Comparison of ENCODE assay signal across 11 mouse cellular contexts in genomic region chr4:107348529-107349310, GRCm38 (mm10). TPM values are rescaled to one million over a fixed set of nuclear protein-coding genes. Genes with fewer than 3 reads are reported as not detected.
DNase-seq lines count a peak whose midpoint lies in the region; ATAC-seq and TF ChIP-seq lines count a peak whose summit lies in the region.
"Had no signal": no experiment of that assay in that cellular context is flagged by ENCODE, and none has a peak within 500 bp of the region (broad histone marks: within the 10 kb centered on the region; RNA-seq: fewer than 3 reads in every experiment).

No protein-coding gene starts in this region.

- H3K4me1 ChIP-seq in forebrain, postnatal 0 days (ENCODE audit: insufficient read depth): no peaks in the 10 kb centered on the region
- no peaks in the 10 kb centered on the region for H3K4me1 ChIP-seq in forebrain, embryonic 16.5 days (replicated peaks; ENCODE audit: control insufficient read depth, insufficient read depth, low read length)
- peaks cover 3% of the 10 kb centered on the region for H3K4me1 ChIP-seq in neural tube, embryonic 11.5 days (ENCODE audit: control insufficient read depth, insufficient read depth, low read length)
- peaks cover 12% of the 10 kb centered on the region; the same call in 1 of the 2 replicates for H3K4me1 ChIP-seq in lung, embryonic 15.5 days
- H3K4me1 ChIP-seq in neural tube, embryonic 15.5 days: peaks cover 20% of the 10 kb centered on the region

- peak; percentile 5 for DNase-seq in forebrain, postnatal 0 days
- peak; percentile 22 for DNase-seq in neural tube, embryonic 11.5 days (ENCODE audit: low spot score)
- no peak for DNase-seq in neural tube, embryonic 10.5 days (ENCODE audit: extremely low spot score, low spot score)
- no peak for DNase-seq in adrenal gland, postnatal 36 days

- no peak overlapping the region for H3K27ac ChIP-seq in forebrain, postnatal 0 days (ENCODE audit: low read depth, low read length)
- H3K27ac ChIP-seq in forebrain, embryonic 16.5 days (ENCODE audit: low read length): no peak overlapping the region
- no peak overlapping the region for H3K27ac ChIP-seq in neural tube, embryonic 11.5 days (ENCODE audit: low read depth, low read length)
- peak overlapping the region; percentile 57 for H3K27ac ChIP-seq in lung, embryonic 15.5 days
- H3K27ac ChIP-seq in neural tube, embryonic 15.5 days (replicated peaks): peak overlapping the region; percentile 51
- H3K27ac ChIP-seq: macrophage had no signal

- no peak overlapping the region for H3K9ac ChIP-seq in forebrain, postnatal 0 days
- no peak overlapping the region for H3K9ac ChIP-seq in forebrain, embryonic 16.5 days (replicated peaks; ENCODE audit: low read depth, low read length)
- H3K9ac ChIP-seq in neural tube, embryonic 11.5 days (ENCODE audit: low read length): no peak overlapping the region
- no peak overlapping the region for H3K9ac ChIP-seq in lung, embryonic 15.5 days
- no peak overlapping the region for H3K9ac ChIP-seq in neural tube, embryonic 15.5 days (replicated peaks)

- H3K27me3 ChIP-seq in forebrain, postnatal 0 days (ENCODE audit: insufficient read depth, low read length): no peaks in the 10 kb centered on the region
- H3K27me3 ChIP-seq in forebrain, embryonic 16.5 days (replicated peaks; ENCODE audit: control insufficient read depth, insufficient read depth, low read length): no peaks in the 10 kb centered on the region
- H3K27me3 ChIP-seq in neural tube, embryonic 11.5 days (ENCODE audit: control insufficient read depth, insufficient read depth, low read length): no peaks in the 10 kb centered on the region
- no peaks in the 10 kb centered on the region for H3K27me3 ChIP-seq in lung, embryonic 15.5 days
- no peaks in the 10 kb centered on the region for H3K27me3 ChIP-seq in neural tube, embryonic 15.5 days (replicated peaks)

- peaks cover 16% of the 10 kb centered on the region for H3K36me3 ChIP-seq in forebrain, postnatal 0 days (ENCODE audit: insufficient read depth)
- peaks cover 2% of the 10 kb centered on the region for H3K36me3 ChIP-seq in forebrain, embryonic 16.5 days (ENCODE audit: control insufficient read depth, insufficient read depth)
- H3K36me3 ChIP-seq in neural tube, embryonic 11.5 days (ENCODE audit: control insufficient read depth, insufficient read depth, low read length): peaks cover 3% of the 10 kb centered on the region; the same call in 1 of the 2 replicates
- no peaks in the 10 kb centered on the region; the same call in 1 of the 2 replicates for H3K36me3 ChIP-seq in lung, embryonic 15.5 days
- H3K36me3 ChIP-seq in neural tube, embryonic 15.5 days: peaks cover 29% of the 10 kb centered on the region

- no peak overlapping the region for H3K4me3 ChIP-seq in forebrain, postnatal 0 days (ENCODE audit: low read depth, low read length)
- no peak overlapping the region for H3K4me3 ChIP-seq in forebrain, embryonic 16.5 days (replicated peaks; ENCODE audit: low read length)
- no peak overlapping the region for H3K4me3 ChIP-seq in neural tube, embryonic 11.5 days (ENCODE audit: low read depth, low read length)
- H3K4me3 ChIP-seq in lung, embryonic 15.5 days: no peak overlapping the region
- H3K4me3 ChIP-seq in neural tube, embryonic 15.5 days (replicated peaks): no peak overlapping the region

- ATAC-seq in forebrain, postnatal 0 days: no peak; the same call in 1 of the 2 replicates
- no peak for ATAC-seq in forebrain, embryonic 16.5 days
- no peak for ATAC-seq in neural tube, embryonic 11.5 days (ENCODE audit: insufficient read depth, low FRiP score, low TSS enrichment)
- ATAC-seq in lung, embryonic 15.5 days (ENCODE audit: borderline replicate concordance, extremely low read depth, low FRiP score, low TSS enrichment): peak; percentile 75; the same call in 1 of the 2 replicates
- ATAC-seq in neural tube, embryonic 15.5 days (ENCODE audit: low FRiP score): peak; percentile 46
- no peak for ATAC-seq in cerebellum, adult (ENCODE audit: insufficient number of reproducible peaks, low FRiP score, low TSS enrichment)

- no peak overlapping the region for H3K4me2 ChIP-seq in forebrain, postnatal 0 days (ENCODE audit: low read depth)
- H3K4me2 ChIP-seq in forebrain, embryonic 16.5 days (ENCODE audit: low read length): no peak overlapping the region
- H3K4me2 ChIP-seq in neural tube, embryonic 11.5 days (ENCODE audit: low read depth): no peak overlapping the region
- H3K4me2 ChIP-seq in lung, embryonic 15.5 days: peak overlapping the region; percentile 22; the same call in 1 of the 2 replicates
- no peak overlapping the region for H3K4me2 ChIP-seq in neural tube, embryonic 15.5 days

- no peak for TF ChIP-seq CTCF in forebrain, postnatal 0 days (IDR thresholded peaks at IDR 0.05; ENCODE audit: low read depth)

- no peaks in the 10 kb centered on the region for H3K9me3 ChIP-seq in forebrain, postnatal 0 days (ENCODE audit: low read length)
- no peaks in the 10 kb centered on the region for H3K9me3 ChIP-seq in forebrain, embryonic 16.5 days (ENCODE audit: control insufficient read depth, low read length)
- H3K9me3 ChIP-seq in neural tube, embryonic 11.5 days (ENCODE audit: control insufficient read depth, low read length): no peaks in the 10 kb centered on the region
- H3K9me3 ChIP-seq in lung, embryonic 15.5 days: no peaks in the 10 kb centered on the region
- no peaks in the 10 kb centered on the region for H3K9me3 ChIP-seq in neural tube, embryonic 15.5 days (replicated peaks)

- 77% methylated on average over 20 of the region's 20 CpGs for WGBS in forebrain, postnatal 0 days
- 78% methylated on average over 20 of the region's 20 CpGs for WGBS in forebrain, embryonic 16.5 days
- 78% methylated on average over 20 of the region's 20 CpGs for WGBS in neural tube, embryonic 11.5 days
- WGBS in lung, embryonic 15.5 days: 58% methylated on average over 20 of the region's 20 CpGs
- WGBS in neural tube, embryonic 15.5 days: 52% methylated on average over 20 of the region's 20 CpGs

RNA-seq across cellular contexts. Expression of gene Ndc1, which starts 18.9 kb away (rescaled TPM):
- 23.6 and 30.4 TPM in 2 replicates for total RNA-seq in forebrain, postnatal 0 days (2014; rRNA removed)
- polyA plus RNA-seq in forebrain, postnatal 0 days (2015; fragmentation: Nextera tagmentation; extraction: Ambion mirVana): 14.3 and 18.7 TPM in 2 replicates
- polyA plus RNA-seq in forebrain, embryonic 16.5 days (2015; fragmentation: Nextera tagmentation; extraction: Ambion mirVana): 19.9 and 21.9 TPM in 2 replicates
- 47.7 and 48.8 TPM in 2 replicates for polyA plus RNA-seq in neural tube, embryonic 11.5 days (2014; fragmentation: Nextera tagmentation; extraction: Ambion mirVana)
- polyA plus RNA-seq in lung, embryonic 15.5 days (2015; fragmentation: Nextera tagmentation; extraction: Ambion mirVana): 37.6 TPM in 2 replicates
- 17.1 and 20.5 TPM in 2 replicates for polyA plus RNA-seq in neural tube, embryonic 15.5 days (2015; fragmentation: Nextera tagmentation; extraction: Ambion mirVana)
- 10 to 100 TPM in 1 of 2 experiments, 1 to 10 TPM in 1; 9.5 to 12.4 TPM for total RNA-seq in adrenal gland, postnatal 36 days (2021)

RNA-seq across cellular contexts. Expression of gene Yipf1, which starts 34.6 kb away (rescaled TPM):
- total RNA-seq in forebrain, postnatal 0 days (2014; rRNA removed): 47.6 and 65.3 TPM in 2 replicates
- 60.2 and 61.5 TPM in 2 replicates for polyA plus RNA-seq in forebrain, postnatal 0 days (2015; fragmentation: Nextera tagmentation; extraction: Ambion mirVana)
- polyA plus RNA-seq in forebrain, embryonic 16.5 days (2015; fragmentation: Nextera tagmentation; extraction: Ambion mirVana): 52.0 and 55.4 TPM in 2 replicates
- polyA plus RNA-seq in neural tube, embryonic 11.5 days (2014; fragmentation: Nextera tagmentation; extraction: Ambion mirVana): 43.0 and 43.3 TPM in 2 replicates
- 51.6 and 55.3 TPM in 2 replicates for polyA plus RNA-seq in lung, embryonic 15.5 days (2015; fragmentation: Nextera tagmentation; extraction: Ambion mirVana)
- 68.4 and 73.1 TPM in 2 replicates for polyA plus RNA-seq in neural tube, embryonic 15.5 days (2015; fragmentation: Nextera tagmentation; extraction: Ambion mirVana)
- 10 to 100 TPM; 56.4 to 90.9 TPM for total RNA-seq in adrenal gland, postnatal 36 days (2021)

RNA-seq across cellular contexts. Expression of gene Dio1, which starts 41.8 kb away (rescaled TPM):
- not detected in 2 replicates for total RNA-seq in forebrain, postnatal 0 days (2014; rRNA removed)
- not detected in 2 replicates for polyA plus RNA-seq in forebrain, postnatal 0 days (2015; fragmentation: Nextera tagmentation; extraction: Ambion mirVana)
- not detected in 2 replicates for polyA plus RNA-seq in forebrain, embryonic 16.5 days (2015; fragmentation: Nextera tagmentation; extraction: Ambion mirVana)
- polyA plus RNA-seq in neural tube, embryonic 11.5 days (2014; fragmentation: Nextera tagmentation; extraction: Ambion mirVana): not detected in 2 replicates
- polyA plus RNA-seq in lung, embryonic 15.5 days (2015; fragmentation: Nextera tagmentation; extraction: Ambion mirVana): 0.18 and 0.25 TPM in 2 replicates
- polyA plus RNA-seq in neural tube, embryonic 15.5 days (2015; fragmentation: Nextera tagmentation; extraction: Ambion mirVana): 1.3 TPM in 1 of 2 replicates, not detected in the other
- not detected for total RNA-seq in adrenal gland, postnatal 36 days (2021)
- total RNA-seq: layer of hippocampus, adult 18-20 months had no signal
- polyA plus RNA-seq: heart, embryonic 14.5 days; macrophage had no signal

Comparison
In these comparisons a context has a peak if more than half of its experiments do, and no peak if none do; other contexts are left out.
1. ATAC-seq: peak in lung, embryonic 15.5 days (single experiment) and neural tube, embryonic 15.5 days (single experiment); none in forebrain, postnatal 0 days (single experiment), forebrain, embryonic 16.5 days (single experiment), neural tube, embryonic 11.5 days (single experiment) and cerebellum, adult (single experiment).
2. DNase-seq: peak in forebrain, postnatal 0 days (single experiment) and neural tube, embryonic 11.5 days (single experiment); none in neural tube, embryonic 10.5 days (single experiment) and adrenal gland, postnatal 36 days (0 of 2).
3. H3K27ac ChIP-seq: peak in lung, embryonic 15.5 days (single experiment) and neural tube, embryonic 15.5 days (single experiment); none in forebrain, postnatal 0 days (single experiment), forebrain, embryonic 16.5 days (single experiment) and neural tube, embryonic 11.5 days (single experiment).